Mouse (Mus musculus) left cerebral cortex, postnatal 36 days (tissue): ENCODE results near the gene Mrvi1. TPM values are rescaled to one million over a fixed set of nuclear protein-coding genes. Genes with fewer than 3 reads are reported as not detected.

Source experiments
- DNase-seq, 2 experiments: peaks; one replicate each; pipeline ENCODE4 v3.0.0; 2021 to 2022; ENCODE audit warnings: low spot score in 2 of 2, mixed read lengths in 1 of 2
- intact Hi-C: fragments of 180-260 bp; cut with DNase I; formaldehyde crosslinking; loops from one replicate; pipeline ENCODE4 v1.15.1; 2025
- total RNA-seq, 2 experiments: library from RNA; stranded (reverse); gene quantifications; 2 replicates each; pipeline ENCODE4 v1.2.3; 2021

Mrvi1 gene
- total RNA-seq, 2 experiments from 2014 or later, result 2.7 to 3.2 TPM

DNA sequence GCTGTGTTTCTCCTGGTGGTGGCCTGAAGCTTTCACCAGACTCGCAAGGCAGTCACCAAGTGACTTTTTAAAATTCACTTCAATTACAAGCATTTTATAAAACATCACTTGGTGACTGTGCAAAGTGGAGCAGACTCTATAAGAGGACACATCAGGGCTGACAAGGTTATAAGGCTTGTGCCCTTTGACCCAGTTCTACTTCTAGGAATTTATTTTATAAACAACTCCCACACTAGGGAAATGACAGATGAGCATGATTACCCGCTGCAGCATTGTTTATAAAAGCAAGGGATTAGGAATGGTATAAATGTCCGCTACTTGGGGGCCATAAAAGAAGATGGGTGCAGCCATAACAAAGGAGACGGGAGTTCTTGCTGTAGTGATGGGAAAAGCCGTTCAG is 1.4 kb upstream of the Mrvi1 start:
- intact Hi-C loops, result loop anchor here (2.0 kb wide), 1 partner anchor 31 kb away; no protein-coding TSS in a partner anchor
- no peak for DNase-seq

GRCm38 (mm10) chr7:110982764-110983163 is 503 bp upstream of the Mrvi1 start:
- no peak for DNase-seq
- intact Hi-C loops, result loop anchor here (2.0 kb wide), 1 partner anchor 32 kb away; no protein-coding TSS in a partner anchor

GRCm38 (mm10) chr7:110981036-110981435 is 1.2 kb downstream of the Mrvi1 start:
- DNase-seq, result no peak
- intact Hi-C loops, result no loop called here

DNA sequence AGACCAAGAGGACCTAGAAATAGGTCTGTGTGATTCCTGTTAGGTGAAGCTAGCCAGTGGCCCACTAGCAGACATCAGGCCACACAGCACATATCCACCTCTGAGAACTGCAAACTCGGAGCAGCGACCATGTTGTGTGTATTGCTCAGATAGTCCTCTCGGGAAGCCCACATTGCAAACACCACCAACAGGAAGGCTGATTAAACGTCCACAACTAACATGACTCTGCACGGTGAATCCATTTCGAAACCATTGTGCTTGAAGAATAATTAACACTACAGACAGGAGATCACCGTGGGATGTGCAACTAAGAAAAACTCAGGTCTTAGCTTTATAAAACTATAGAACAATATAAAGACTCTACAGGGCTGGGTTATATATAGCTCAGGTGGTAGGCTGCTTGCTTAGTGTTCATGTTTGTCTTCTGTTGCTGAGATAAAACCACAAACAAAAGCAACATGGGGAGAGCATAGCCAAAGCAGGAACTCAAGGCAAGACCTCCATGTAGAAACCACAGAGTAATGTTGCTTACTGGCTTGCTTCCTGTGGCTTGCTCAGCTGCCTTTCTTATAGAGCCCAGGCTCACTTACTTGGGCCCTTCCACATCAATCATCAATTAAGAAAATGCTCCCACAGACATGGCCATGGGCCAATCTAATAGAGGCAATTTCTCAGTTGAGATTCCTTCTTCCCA is 4.4 kb downstream of the Mrvi1 start:
- no peak for DNase-seq
- intact Hi-C loops, result no loop called here

DNA sequence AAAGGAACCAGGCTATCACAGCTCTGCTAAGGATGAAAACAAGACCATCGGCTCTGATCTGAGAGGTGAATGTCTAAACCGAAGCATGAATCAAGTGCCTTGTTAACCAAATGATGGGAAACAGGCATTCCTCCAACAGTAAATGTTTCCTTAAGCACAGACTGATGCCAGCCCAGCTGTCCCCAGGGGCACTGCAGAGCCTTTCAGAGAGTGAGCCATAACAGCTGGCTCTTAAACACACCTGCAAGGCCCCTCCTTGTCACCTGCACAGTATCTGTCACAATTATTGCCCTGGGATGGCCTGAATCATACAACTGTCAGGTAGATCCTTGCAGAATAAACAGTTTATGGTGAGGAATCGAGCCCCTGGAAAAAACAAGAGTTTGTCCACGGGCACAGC is 8.8 kb downstream of the Mrvi1 start:
- DNase-seq, result no peak
- intact Hi-C loops, result no loop called here

GRCm38 (mm10) chr7:110972796-110973195 is 9.5 kb downstream of the Mrvi1 start:
- no peak for DNase-seq
- intact Hi-C loops, result no loop called here

DNA sequence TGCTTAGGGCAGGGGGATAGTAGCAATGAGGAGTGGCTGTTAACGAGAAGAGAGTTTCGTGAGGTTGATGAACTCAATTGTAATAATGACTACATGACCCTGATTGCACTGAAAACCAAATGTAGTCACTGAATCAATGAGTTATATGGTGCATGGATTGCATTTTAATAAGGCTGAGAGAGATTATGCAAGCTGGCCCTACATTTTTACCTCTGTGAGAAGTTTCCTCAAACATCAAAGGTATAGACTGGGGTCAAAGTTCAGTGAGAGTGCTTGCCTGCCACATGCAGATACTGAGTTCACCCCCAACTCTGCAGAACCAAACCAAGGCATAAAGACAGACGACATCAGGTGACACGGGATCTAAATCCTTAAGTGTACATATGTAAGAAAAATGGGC is 14.9 kb downstream of the Mrvi1 start:
- intact Hi-C loops, result no loop called here
- no peak for DNase-seq

GRCm38 (mm10) chr7:110966853-110967252 is 15.4 kb downstream of the Mrvi1 start:
- intact Hi-C loops, result no loop called here
- no peak for DNase-seq

DNA sequence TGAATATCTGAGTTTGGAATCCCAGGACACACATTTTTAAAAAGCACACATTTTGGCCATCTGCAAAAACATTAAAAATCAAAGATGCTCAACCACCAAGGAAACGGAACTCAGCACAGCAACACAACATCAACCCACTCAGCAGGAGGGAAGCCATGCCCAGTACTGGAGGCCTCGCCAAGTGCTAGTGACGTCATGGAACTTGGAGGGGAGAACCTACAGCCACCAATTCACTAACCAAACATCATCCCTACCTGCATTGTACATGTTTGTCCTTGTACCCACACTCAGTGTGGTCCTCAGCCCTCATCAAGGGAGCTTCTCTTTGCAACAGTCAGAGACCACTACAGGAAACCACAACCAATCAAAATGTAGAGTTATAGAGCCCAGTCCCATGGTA is 16.9 kb downstream of the Mrvi1 start:
- intact Hi-C loops, result no loop called here
- no peak for DNase-seq

- DNase-seq, result no peak
- intact Hi-C loops, result no loop called here
These were observed 18.6 kb downstream of the Mrvi1 start for GRCm38 (mm10) chr7:110963655-110963997.

DNA sequence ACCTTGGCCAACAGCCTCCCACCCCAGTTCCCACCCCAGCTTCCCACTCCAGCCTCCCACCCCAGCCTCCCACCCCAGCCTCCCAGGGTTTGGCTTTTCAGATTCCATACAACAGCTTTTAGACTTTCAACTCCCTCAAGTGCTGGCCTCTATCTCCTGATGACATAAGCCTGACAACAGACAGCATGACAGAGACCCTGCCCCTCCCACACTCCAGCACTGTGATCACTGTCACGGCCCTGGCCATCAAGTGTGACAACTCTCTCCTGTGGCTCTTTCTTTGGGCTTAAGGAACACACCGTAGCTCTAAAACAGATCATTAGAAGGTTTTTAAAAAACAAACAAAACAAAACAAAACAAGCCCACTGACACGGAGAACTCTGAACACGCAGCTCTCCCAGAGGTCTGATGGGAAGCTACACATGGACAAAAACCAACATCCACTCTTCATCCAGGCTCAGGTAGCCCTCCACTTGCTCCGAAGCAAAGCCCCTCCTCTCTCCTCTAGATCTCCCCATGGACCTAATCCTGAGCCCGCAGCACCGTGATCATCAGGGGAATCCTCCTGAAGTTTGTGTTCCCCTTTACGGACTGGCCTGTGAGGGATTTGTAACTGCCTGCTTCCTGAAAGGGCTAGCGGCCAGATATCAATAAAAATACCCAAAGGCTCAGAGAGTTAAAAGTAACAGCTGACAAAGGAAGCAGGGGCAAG is 19.2 kb downstream of the Mrvi1 start:
- intact Hi-C loops, result no loop called here
- no peak for DNase-seq

GRCm38 (mm10) chr7:110962497-110962896 is 19.8 kb downstream of the Mrvi1 start:
- intact Hi-C loops, result no loop called here
- no peak for DNase-seq

GRCm38 (mm10) chr7:110956422-110957170 is 25.7 kb downstream of the Mrvi1 start:
- intact Hi-C loops, result no loop called here

GRCm38 (mm10) chr7:110955576-110955975 is 26.7 kb downstream of the Mrvi1 start:
- intact Hi-C loops, result no loop called here
- DNase-seq, result no peak

More at GRCm38 (mm10) chr7:110956422-110957170, 25.7 kb downstream of the Mrvi1 start:
- DNase-seq, result no peak

- DNase-seq, result no peak
- intact Hi-C loops, result no loop called here
These were observed 28.0 kb downstream of the Mrvi1 start for GRCm38 (mm10) chr7:110954072-110954858.

GRCm38 (mm10) chr7:110953210-110953609 is 29.1 kb downstream of the Mrvi1 start:
- DNase-seq, result no peak
- intact Hi-C loops, result no loop called here

DNA sequence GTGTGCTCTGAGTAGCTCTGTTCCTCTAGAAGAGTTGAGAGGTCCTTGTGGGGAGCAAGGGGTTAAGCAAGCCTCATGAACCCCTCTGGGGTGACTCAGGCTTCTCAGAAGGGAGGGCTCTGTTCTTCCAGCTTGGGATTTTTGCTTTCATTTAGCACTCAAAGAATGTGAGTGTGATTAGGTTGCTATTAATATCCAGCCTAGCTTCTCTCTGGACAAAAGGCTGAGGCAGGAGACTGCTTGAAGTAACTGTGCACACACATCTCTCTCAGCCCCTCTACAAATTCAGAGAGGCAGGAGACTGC is 31.7 kb downstream of the Mrvi1 start:
- intact Hi-C loops, result no loop called here
- no peak for DNase-seq

DNA sequence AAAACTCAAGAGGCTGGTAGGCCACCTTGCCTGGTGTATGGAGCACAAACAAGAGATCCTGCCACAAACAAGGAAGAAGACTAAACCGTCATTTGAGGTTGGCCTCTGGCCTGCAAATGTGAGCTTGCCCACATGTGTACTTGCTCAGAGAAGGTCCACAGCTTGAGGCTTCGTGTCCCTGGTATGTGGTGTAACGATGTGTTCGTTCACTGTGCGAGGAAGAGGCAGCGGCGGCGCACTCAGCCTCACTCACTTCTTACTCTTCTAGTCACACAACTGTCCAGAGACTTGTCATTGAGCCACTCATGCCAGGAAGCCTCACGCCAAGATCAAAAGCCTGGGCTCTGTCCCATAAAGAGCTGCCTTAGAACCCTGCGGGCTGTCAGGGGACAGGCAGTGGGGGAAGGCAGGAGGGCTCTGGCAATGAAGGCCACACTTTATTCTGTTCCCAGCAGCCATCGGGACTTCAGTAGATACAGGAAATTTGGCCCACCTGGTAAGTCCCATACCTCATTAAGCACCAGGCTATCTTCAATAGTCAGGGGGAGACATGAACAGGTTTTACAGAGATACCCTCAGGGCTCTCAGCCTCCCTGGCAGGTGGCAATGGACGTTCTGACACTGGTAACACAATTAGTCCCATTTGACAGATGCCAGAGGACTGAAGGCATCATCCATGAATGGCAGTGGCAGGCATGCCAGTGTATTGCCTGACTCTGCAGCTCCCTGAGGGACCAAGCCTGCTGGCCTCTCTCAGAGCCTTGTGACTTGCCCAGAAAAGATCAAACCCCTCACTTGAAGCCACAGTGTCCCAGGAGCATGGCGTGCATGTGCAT is 32.3 kb downstream of the Mrvi1 start:
- no peak for DNase-seq
- intact Hi-C loops, result no loop called here

- no peak for DNase-seq
- intact Hi-C loops, result no loop called here
These were observed 33.7 kb downstream of the Mrvi1 start for GRCm38 (mm10) chr7:110948579-110948978.
